Mouse (Mus musculus): Measurements from ENCODE around the gene Pi4ka. TPM values are rescaled to one million over a fixed set of nuclear protein-coding genes. Genes with fewer than 3 reads are reported as not detected.
A peak's percentile ranks its signal among the peaks of the same experiment; 100 is the strongest.
"Not testable (repeated sequence)": the region's sequence is repeated elsewhere in the genome, so short reads cannot be mapped to it uniquely, and the experiment has no call there.

Gene Pi4ka
- total RNA-seq, 2 experiments from 2014 or later: 285 to 292 TPM

DNA sequence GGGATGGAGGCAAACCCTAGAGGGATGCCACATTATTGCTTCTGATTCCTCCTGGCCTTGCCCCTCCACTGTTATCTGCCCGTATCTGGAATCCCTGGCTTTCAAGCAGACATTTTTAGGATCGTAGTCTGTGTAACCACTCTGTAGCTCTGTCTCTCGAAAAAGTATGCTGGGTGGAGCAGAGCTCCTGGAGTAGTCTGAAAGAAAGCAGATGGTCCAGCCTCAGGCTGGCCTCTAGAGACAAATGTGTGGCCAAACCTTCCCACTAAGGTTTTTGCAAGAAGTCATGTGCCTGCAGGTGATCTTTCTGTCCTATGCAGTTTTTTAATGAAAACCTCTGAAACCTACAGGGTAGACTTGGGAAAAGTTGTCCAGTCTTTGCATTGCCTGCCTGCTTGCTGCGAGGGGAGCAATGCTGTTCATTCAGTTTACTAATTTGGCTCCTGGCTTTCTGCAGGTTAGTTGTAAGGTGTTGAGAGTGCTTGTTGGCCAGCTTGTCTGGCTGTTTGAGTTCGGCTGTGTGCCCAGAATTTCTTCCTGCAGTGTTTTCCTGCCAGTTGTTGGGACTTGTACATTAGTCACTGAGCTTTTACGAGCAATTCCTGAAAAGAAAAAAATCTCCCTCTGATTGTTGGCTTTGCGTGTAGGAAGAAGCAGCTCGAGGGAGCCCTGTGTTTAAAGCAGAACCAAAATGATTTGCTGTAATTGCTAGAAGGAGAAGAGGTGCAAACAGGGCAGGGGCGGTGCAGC is 171.0 kb downstream of the Pi4ka start:
- DNase-seq (ENCODE audit: low spot score in 2 of 2): peak; percentile 22 to 35

DNA sequence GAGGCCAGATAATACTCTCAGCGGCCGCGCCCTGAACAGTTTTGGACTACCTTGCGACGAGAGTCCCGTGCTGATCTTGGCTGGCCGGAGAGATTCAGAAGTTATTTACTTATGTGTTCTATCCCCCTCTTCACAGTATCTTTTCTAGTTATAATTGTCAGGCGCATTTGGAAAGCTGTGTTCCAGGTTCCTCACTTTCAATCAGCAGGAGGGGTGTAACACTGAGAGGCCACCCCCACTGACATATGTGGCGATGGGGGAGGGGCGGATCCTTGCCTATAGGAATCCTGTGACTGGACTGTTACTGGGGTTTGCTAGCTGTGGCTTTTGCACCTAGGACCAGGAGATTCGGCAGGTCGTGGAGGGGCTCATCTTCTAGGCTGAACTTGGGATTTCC is 171.6 kb downstream of the Pi4ka start:
- DNase-seq (ENCODE audit: low spot score in 2 of 2): peak; percentile 11 to 42

DNA sequence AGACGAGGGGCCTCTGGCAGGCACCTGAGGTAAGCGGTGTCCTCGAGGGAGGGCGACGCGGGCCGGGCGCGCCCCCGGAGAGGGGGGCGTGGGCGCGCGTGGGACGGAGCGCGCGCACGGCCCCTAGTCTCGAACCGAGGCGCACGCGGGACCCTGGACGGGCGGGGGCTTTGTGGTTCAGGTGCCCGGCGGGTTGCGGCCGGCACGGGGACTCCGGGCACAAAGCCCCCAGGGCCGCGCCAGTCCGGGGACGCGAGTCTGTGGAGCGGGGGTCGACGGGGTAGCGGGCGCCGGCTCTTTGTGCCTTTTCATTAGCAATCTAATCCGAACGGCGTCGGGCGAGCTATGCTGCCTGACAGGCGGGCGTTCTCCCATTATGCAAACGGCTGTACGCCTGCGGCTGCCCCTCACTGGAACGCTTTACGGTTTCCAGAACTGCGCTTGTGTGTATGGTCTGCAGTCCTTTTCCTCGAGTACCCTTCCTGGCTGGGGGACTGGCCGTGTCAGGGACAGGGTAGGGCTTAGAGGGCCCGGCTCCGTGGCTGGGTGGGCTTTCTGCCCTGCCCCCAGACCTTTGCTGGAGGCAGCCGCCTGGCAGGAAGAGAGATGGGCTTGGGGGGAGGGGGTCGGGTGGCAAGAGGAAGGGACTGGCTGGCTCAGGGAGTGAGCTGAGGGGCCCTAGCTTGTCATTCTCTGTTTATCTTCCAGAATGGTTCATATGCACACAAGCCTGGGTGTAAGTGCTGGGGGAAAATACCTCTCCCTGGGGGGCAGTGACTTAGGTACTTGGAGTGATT is 172.2 kb downstream of the Pi4ka start:
- peak; percentile 33 to 52 for DNase-seq (ENCODE audit: low spot score in 2 of 2)

DNA sequence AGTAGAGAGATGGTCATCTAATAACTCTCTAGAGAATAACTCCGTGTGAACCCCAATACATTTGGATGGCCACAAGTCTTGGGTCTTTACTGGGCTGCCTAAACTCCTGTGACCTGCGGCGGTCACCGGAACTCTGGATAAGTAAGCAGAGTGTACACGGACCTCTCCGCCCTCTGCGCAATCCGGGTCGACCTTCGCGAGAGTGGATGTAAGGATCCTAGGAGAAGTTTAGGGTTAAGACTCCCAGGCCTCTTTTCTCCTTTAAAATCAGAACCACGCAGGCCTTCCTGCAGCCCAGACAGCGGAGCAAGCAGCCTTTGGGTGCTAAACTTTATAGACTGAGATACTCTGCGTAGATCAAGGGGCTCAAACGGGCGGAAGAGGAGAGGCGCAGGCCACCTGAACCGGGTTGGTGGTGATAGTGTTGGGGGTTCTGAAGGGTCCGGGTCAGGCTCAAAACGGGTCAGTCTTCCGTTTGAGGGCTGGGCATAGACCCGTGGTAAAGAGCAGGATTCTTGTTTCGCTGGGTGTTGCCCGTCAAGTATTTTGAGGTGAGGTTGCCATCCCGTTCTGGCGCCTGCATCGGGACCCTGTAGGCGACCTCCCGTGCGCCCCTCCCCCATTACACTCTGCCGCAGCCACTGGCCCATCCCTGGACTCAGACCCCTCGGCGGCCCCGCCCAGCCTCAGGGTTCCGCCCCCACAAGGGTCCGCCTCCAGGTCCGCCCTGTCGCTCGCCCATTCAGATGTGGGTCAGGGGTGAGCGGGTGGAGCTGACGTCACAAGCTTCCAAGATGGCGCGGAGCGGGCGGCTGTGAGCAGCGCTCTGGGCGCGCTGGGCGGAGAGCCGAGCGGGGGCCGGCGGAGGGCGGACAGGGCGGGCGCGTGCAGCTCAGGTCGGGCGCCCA is 173.1 kb downstream of the Pi4ka start, which contains the start of gene Hic2:
Gene Hic2 (plus strand): TSS at position 779 of the 908 bp plus-strand sequence.
- DNase-seq (ENCODE audit: low spot score in 2 of 2): peak; percentile 85 to 91

DNA sequence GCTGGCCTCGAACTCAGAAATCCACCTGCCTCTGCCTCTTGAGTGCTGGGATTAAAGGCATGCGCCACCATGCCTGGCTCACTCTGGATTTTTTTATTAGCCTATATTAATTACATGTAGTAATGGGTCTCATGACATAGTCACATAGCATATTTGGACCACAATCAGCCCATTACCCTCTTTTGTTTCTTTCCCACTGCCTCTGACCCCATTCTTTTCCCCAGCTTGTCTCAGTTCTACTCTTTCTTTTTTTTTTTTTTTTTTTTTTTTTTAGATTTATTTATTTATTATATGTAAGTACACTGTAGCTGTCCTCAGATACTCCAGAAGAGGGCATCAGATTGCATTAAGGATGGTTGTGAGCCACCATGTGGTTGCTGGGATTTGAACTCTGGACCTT is 174.6 kb downstream of the Pi4ka start:
- not testable (repeated sequence) for DNase-seq (ENCODE audit: low spot score in 2 of 2)

Other genes with a start within 250 kb of the Pi4ka start
- gene Ube2l3, start 203.7 kb downstream of the Pi4ka start, total RNA-seq (2021): 100 to 1,000 TPM; 148 to 155 TPM
- gene Rimbp3, start 197.7 kb downstream of the Pi4ka start, total RNA-seq (2021): 1 to 10 TPM; 3.4 to 3.7 TPM
- 1 to 10 TPM; 4.9 to 6.0 TPM for gene Hic2, start 172.7 kb downstream of the Pi4ka start, total RNA-seq (2021)
- gene Tmem191c, start 130.2 kb downstream of the Pi4ka start, total RNA-seq (2021): 100 to 1,000 TPM in 1 of 2 experiments, 10 to 100 TPM in 1; 82.4 to 100 TPM
- gene Serpind1, start 74.9 kb downstream of the Pi4ka start, total RNA-seq (2021): under 1 TPM; 0.56 to 0.84 TPM
- 10 to 100 TPM; 23.1 to 24.2 TPM for gene Snap29, start 328 bp downstream of the Pi4ka start, total RNA-seq (2021)
- 10 to 100 TPM; 40.7 to 41.8 TPM for gene Crkl, start 45.7 kb upstream of the Pi4ka start, total RNA-seq (2021)
- gene Aifm3, start 83.3 kb upstream of the Pi4ka start, total RNA-seq (2021): 10 to 100 TPM; 98.5 to 98.6 TPM
- 100 to 1,000 TPM; 199 to 205 TPM for gene Lztr1, start 102.4 kb upstream of the Pi4ka start, total RNA-seq (2021)
- 10 to 100 TPM; 39.6 to 44.0 TPM for gene Thap7, start 124.8 kb upstream of the Pi4ka start, total RNA-seq (2021)
- under 1 TPM; 0.92 to 0.94 TPM for gene Lrrc74b, start 154.9 kb upstream of the Pi4ka start, total RNA-seq (2021)
- 1 to 10 TPM; 1.0 to 1.2 TPM for gene P2rx6, start 155.6 kb upstream of the Pi4ka start, total RNA-seq (2021)
- gene Slc7a4, start 176.9 kb upstream of the Pi4ka start, total RNA-seq (2021): 10 to 100 TPM; 86.1 to 99.5 TPM
- gene Smpd4, start 213.0 kb upstream of the Pi4ka start, total RNA-seq (2021): 10 to 100 TPM; 46.4 to 49.9 TPM
- gene Ccdc74a, start 240.2 kb upstream of the Pi4ka start, total RNA-seq (2021): 10 to 100 TPM; 35.3 to 41.0 TPM

Data from layer of hippocampus, adult 18-20 months (tissue).